In genomic region chr3:149140461-149140860, GRCm38 (mm10) we compare ENCODE assay signal across 14 mouse cellular contexts.
"Had no signal": no experiment of that assay in that cellular context is flagged by ENCODE, and none has a peak within 500 bp of the region (broad histone marks: within the 10 kb centered on the region; RNA-seq: fewer than 3 reads in every experiment).

No protein-coding gene starts in this region.

- DNase-seq: lung, adult 18-20 months; lung, embryonic 14.5 days; lung, postnatal 10 days; lung, postnatal 4 days; right cerebral cortex, postnatal 14 days; thymus, adult 2 months; thymus, postnatal 25 days; thymus, postnatal 4 days had no signal

- H3K4me1 ChIP-seq: midbrain, embryonic 13.5 days; midbrain, embryonic 15.5 days; neural tube, embryonic 12.5 days; stomach, embryonic 15.5 days had no signal

- H3K27me3 ChIP-seq: midbrain, embryonic 13.5 days; midbrain, embryonic 15.5 days; neural tube, embryonic 12.5 days; stomach, embryonic 15.5 days had no signal

- H3K9ac ChIP-seq: lung, embryonic 14.5 days; midbrain, embryonic 13.5 days; midbrain, embryonic 15.5 days; neural tube, embryonic 12.5 days; stomach, embryonic 15.5 days had no signal

- H3K36me3 ChIP-seq: midbrain, embryonic 13.5 days; midbrain, embryonic 15.5 days; neural tube, embryonic 12.5 days; stomach, embryonic 15.5 days had no signal

- H3K4me2 ChIP-seq: lung, embryonic 14.5 days; midbrain, embryonic 11.5 days; midbrain, embryonic 13.5 days; midbrain, embryonic 15.5 days; neural tube, embryonic 12.5 days; stomach, embryonic 15.5 days had no signal

- H3K4me3 ChIP-seq: midbrain, embryonic 13.5 days; midbrain, embryonic 15.5 days; neural tube, embryonic 12.5 days; stomach, embryonic 15.5 days had no signal

- H3K27ac ChIP-seq: midbrain, embryonic 13.5 days; midbrain, embryonic 15.5 days; neural tube, embryonic 12.5 days; stomach, embryonic 15.5 days; stomach, postnatal 0 days had no signal

- ATAC-seq: midbrain, embryonic 13.5 days; midbrain, embryonic 15.5 days had no signal

- H3K9me3 ChIP-seq: midbrain, embryonic 13.5 days; midbrain, embryonic 15.5 days; neural tube, embryonic 12.5 days; stomach, embryonic 15.5 days had no signal
